Mouse (Mus musculus) forebrain, postnatal 0 days (tissue): ENCODE results near the gene Tyms. TPM values are rescaled to one million over a fixed set of nuclear protein-coding genes. Genes with fewer than 3 reads are reported as not detected.
A peak's percentile ranks its signal among the peaks of the same experiment; 100 is the strongest.

Experiments used
- ATAC-seq: fragments of 200-750 bp; cut with Nextera tagmentation; 2 replicates; pipeline ENCODE4 v1.8.0; 2017; ENCODE audit warnings: mild to moderate bottlenecking, moderate library complexity
- DNase-seq: peaks from one replicate; pipeline ENCODE4 v3.0.0-alpha.2; 2015
- H3K27ac ChIP-seq: fragments of 300-500 bp; sonication (generic); 2 replicates; pipeline ENCODE4 v1.5.1; 2014; ENCODE audit warnings: low read depth, mild to moderate bottlenecking, antibody characterized with exemption, low read length, moderate library complexity, mixed read lengths
- H3K27me3 ChIP-seq: fragments of 300-500 bp; sonication (generic); 2 replicates; pipeline ENCODE4 v1.6.1; 2014; ENCODE audit warnings: mild to moderate bottlenecking, low read length, mixed read lengths; ENCODE audit not compliant: insufficient read depth
- H3K36me3 ChIP-seq: fragments of 300-500 bp; sonication (generic); 2 replicates; pipeline ENCODE4 v1.6.1; 2014; ENCODE audit warnings: mild to moderate bottlenecking, moderate library complexity; ENCODE audit not compliant: insufficient read depth
- H3K4me1 ChIP-seq: fragments of 300-500 bp; sonication (generic); 2 replicates; pipeline ENCODE4 v1.6.1; 2014; ENCODE audit warnings: antibody characterized with exemption; ENCODE audit not compliant: insufficient read depth
- H3K4me2 ChIP-seq: fragments of 300-500 bp; sonication (generic); 2 replicates; pipeline ENCODE4 v1.6.1; 2014; ENCODE audit warnings: low read depth, mild to moderate bottlenecking, moderate library complexity
- H3K4me3 ChIP-seq: fragments of 300-500 bp; sonication (generic); 2 replicates; pipeline ENCODE4 v1.5.1; 2014; ENCODE audit warnings: low read depth, low read length, mixed read lengths
- H3K9ac ChIP-seq: fragments of 300-500 bp; sonication (generic); 2 replicates; pipeline ENCODE4 v1.6.1; 2014; ENCODE audit warnings: mild to moderate bottlenecking
- H3K9me3 ChIP-seq: fragments of 300-500 bp; sonication (generic); 2 replicates; pipeline ENCODE4 v1.6.1; 2016; ENCODE audit warnings: low read length
- CTCF ChIP-seq: sonication (generic); IDR thresholded peaks from 2 replicates; pipeline ENCODE4 v1.5.1; 2016; ENCODE audit warnings: antibody characterized with exemption, control low read depth, low read depth
- WGBS: fragments of 180-500 bp; shearing (Covaris S2); extraction: QIAGEN DNeasy Blood & Tissue Kit; methylation state at CpG from one replicate; pipeline ENCODE4 v1.1.7; 2014; 5-methylcytosine and 5-hydroxymethylcytosine counted together
- polyA plus RNA-seq: library from polyadenylated mRNA; unstranded; fragments of >200 nt; fragmentation: Nextera tagmentation; extraction: Ambion mirVana; gene quantifications from 2 replicates; pipeline ENCODE4 v1.2.1, GENCODE M21; 2015
- total RNA-seq: library from RNA; depleted of rRNA; stranded (reverse); fragments of >200 nt; gene quantifications from 2 replicates; pipeline ENCODE4 v1.2.3, GENCODE M21; 2014

Tyms gene
- total and polyA plus RNA-seq, 2 experiments from 2014 or later: 14.3 to 26.8 TPM

DNA sequence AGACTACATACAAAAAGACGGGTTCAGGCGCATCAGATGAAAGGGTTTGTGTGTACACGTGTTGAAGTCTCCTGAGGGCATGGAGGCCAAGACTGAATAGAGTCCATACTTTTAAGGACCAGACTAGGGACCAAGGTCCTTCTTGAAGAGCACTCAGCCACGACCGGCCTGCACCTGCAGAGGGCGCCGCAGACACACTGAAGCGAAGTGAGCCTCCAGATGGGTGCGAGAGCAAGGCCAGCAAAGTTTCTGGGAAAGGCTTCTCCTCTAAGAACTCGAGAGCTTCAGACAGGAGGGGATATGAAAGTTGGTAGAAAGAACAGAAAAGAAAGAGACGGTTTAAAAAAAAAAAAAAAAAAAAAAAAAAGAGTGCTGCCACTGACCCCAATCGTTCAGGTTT is 30.9 kb upstream of the Tyms start:
- peak; percentile 73 for TF ChIP-seq CTCF
- Histone ChIP-seq H3K9ac (no peak overlapping the region), H3K4me1 (peaks cover 7% of the 10 kb centered on the region; the same call in 1 of the 2 replicates), H3K27ac (no peak overlapping the region), H3K27me3 (no peaks in the 10 kb centered on the region), H3K4me2 (peak overlapping the region; percentile 97), H3K4me3 (peak overlapping the region; percentile 56; the same call in 1 of the 2 replicates), H3K9me3 (no peaks in the 10 kb centered on the region), H3K36me3 (no peaks in the 10 kb centered on the region)
- 1% methylated on average over 12 of the region's 12 CpGs for WGBS
- DNase-seq: peak; percentile 74
- peak; percentile 19; the same call in 1 of the 2 replicates for ATAC-seq

DNA sequence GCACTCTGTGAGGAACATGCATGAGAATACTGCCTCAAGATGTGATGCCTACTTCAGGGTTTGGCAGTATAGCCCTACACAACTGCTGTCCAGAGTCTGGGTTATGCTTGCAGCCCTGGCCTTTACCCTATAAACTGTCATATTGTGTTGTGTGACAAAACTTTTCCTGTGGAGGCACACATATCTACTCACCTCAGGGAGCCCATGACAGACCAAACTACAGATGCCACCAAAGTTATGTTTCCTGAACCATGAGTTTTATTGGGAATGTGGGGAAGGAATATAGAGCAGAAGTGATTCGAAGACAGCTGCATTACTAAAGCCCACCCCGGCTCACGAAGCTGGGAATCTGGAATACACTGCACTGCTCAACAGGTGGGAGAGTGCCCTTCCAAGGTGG is 29.9 kb upstream of the Tyms start:
- 87% methylated on average over 3 of the region's 3 CpGs for WGBS
- H3K4me3 ChIP-seq: no peak overlapping the region
- TF ChIP-seq CTCF: no peak

DNA sequence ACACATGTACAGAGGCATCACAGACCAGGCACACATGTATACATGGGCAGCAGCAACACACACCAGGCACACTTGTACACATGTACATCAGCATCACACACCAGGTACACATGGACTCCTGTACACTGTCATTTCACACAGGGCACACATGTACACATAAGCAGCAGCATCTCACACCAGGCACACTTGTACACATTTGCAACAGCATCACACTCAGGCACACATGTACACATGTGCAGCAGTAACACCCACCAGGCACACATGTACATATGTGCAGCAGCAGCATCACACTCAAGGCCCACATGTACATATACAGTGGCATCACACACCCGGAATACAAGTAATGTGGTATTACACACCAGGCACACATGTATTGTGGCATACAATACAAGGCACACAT is 24.8 kb upstream of the Tyms start:
- no peak for TF ChIP-seq CTCF
- Histone ChIP-seq H3K4me2 (no peak overlapping the region), H3K9me3 (no peaks in the 10 kb centered on the region), H3K27me3 (no peaks in the 10 kb centered on the region), H3K27ac (no peak overlapping the region), H3K9ac (no peak overlapping the region), H3K36me3 (no peaks in the 10 kb centered on the region), H3K4me1 (no peaks in the 10 kb centered on the region), H3K4me3 (no peak overlapping the region)
- ATAC-seq (no peak), DNase-seq (no peak)
- 95% methylated on average over 1 of the region's 1 CpGs for WGBS

More for the DNA sequence above, 29.9 kb upstream of the Tyms start:
- Histone ChIP-seq H3K4me2 (no peak overlapping the region), H3K4me1 (peaks cover 7% of the 10 kb centered on the region; the same call in 1 of the 2 replicates), H3K36me3 (no peaks in the 10 kb centered on the region), H3K9me3 (no peaks in the 10 kb centered on the region), H3K27ac (no peak overlapping the region), H3K9ac (no peak overlapping the region), H3K27me3 (no peaks in the 10 kb centered on the region)
- ATAC-seq (no peak), DNase-seq (no peak)

GRCm38 (mm10) chr5:30095731-30096130 is 22.3 kb upstream of the Tyms start:
- 63% methylated on average over 6 of the region's 6 CpGs for whole genome bisulfite sequencing
- TF ChIP-seq CTCF: no peak
- H3K9ac ChIP-seq: no peak overlapping the region

DNA sequence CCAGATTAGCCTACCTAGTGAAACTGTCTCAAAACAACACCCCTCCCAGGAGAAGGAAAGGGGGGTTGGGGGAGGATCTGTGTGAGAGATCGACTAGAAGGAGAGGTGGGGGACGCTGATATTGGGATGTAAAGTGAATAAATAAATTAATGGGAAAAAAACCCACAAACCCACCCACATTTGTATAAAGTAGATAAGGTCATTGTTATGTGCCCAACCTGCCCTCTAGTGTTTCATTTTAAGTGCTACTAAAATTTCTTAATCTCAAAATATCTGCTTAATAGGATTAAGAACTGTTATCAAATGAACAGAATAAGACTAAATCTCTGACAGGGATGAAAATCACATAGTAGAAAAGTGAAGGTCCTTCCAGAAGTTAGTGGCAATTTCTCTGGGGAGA is 21.0 kb upstream of the Tyms start:
- no peak for ATAC-seq
- no peak for DNase-seq
- Histone ChIP-seq H3K4me1 (no peaks in the 10 kb centered on the region), H3K4me3 (no peak overlapping the region), H3K9me3 (no peaks in the 10 kb centered on the region), H3K27ac (no peak overlapping the region), H3K36me3 (no peaks in the 10 kb centered on the region), H3K27me3 (no peaks in the 10 kb centered on the region), H3K4me2 (no peak overlapping the region), H3K9ac (no peak overlapping the region)
- WGBS: 58% methylated on average over 2 of the region's 2 CpGs
- no peak for TF ChIP-seq CTCF

More at GRCm38 (mm10) chr5:30095731-30096130, 22.3 kb upstream of the Tyms start:
- Histone ChIP-seq H3K4me2 (no peak overlapping the region), H3K4me3 (no peak overlapping the region), H3K27ac (no peak overlapping the region), H3K36me3 (no peaks in the 10 kb centered on the region), H3K4me1 (no peaks in the 10 kb centered on the region), H3K9me3 (no peaks in the 10 kb centered on the region), H3K27me3 (no peaks in the 10 kb centered on the region)
- peak; percentile 36; the same call in 1 of the 2 replicates for ATAC-seq
- no peak for DNase-seq

GRCm38 (mm10) chr5:30092701-30093100 is 19.3 kb upstream of the Tyms start:
- ATAC-seq (no peak), DNase-seq (no peak)
- no peak for TF ChIP-seq CTCF
- H3K4me3 ChIP-seq: no peak overlapping the region
- no peaks in the 10 kb centered on the region for H3K4me1 ChIP-seq
- no peak overlapping the region for H3K9ac ChIP-seq
- H3K27me3 ChIP-seq: no peaks in the 10 kb centered on the region
- H3K27ac ChIP-seq: no peak overlapping the region
- H3K9me3 ChIP-seq: no peaks in the 10 kb centered on the region
- WGBS: 67% methylated on average over 13 of the region's 13 CpGs
- no peak overlapping the region for H3K4me2 ChIP-seq
- H3K36me3 ChIP-seq: no peaks in the 10 kb centered on the region

- no peak for ATAC-seq
- TF ChIP-seq CTCF: no peak
- Histone ChIP-seq H3K36me3 (peaks cover 8% of the 10 kb centered on the region; the same call in 1 of the 2 replicates), H3K27me3 (no peaks in the 10 kb centered on the region), H3K4me2 (peak overlapping the region; percentile 81; the same call in 1 of the 2 replicates), H3K4me1 (no peaks in the 10 kb centered on the region), H3K9ac (no peak overlapping the region), H3K9me3 (no peaks in the 10 kb centered on the region), H3K27ac (no peak overlapping the region), H3K4me3 (peak overlapping the region; percentile 61)
- no peak for DNase-seq
- WGBS: 49% methylated on average over 3 of the region's 3 CpGs
These were observed 1.0 kb downstream of the Tyms start for GRCm38 (mm10) chr5:30072377-30072776.
